Mouse (Mus musculus) liver, embryonic 14.5 days (tissue): ENCODE measurements around the gene Dnajc2. TPM values are rescaled to one million over a fixed set of nuclear protein-coding genes. Genes with fewer than 3 reads are reported as not detected.

Experiments
- ATAC-seq: fragments of 200-750 bp; cut with Nextera tagmentation; 2 replicates; pipeline ENCODE4 v1.8.0; 2017; ENCODE audit warnings: moderate number of reproducible peaks, mild to moderate bottlenecking, moderate library complexity; ENCODE audit not compliant: insufficient read depth
- DNase-seq, 3 experiments: peaks; one replicate each; pipeline ENCODE4 v3.0.0-alpha.2; 2012 to 2013; ENCODE audit warnings: low read depth in 3 of 3, low spot score in 3 of 3
- H3K27ac ChIP-seq: fragments of 300-500 bp; sonication (generic); 2 replicates; pipeline ENCODE4 v1.5.1; 2014; ENCODE audit warnings: moderate library complexity, mild to moderate bottlenecking, control low read depth, inconsistent platforms
- H3K27me3 ChIP-seq: fragments of 300-500 bp; sonication (generic); 2 replicates; pipeline ENCODE4 v1.6.1; 2014; ENCODE audit warnings: mild to moderate bottlenecking, low read length, moderate library complexity; ENCODE audit not compliant: control insufficient read depth, insufficient read depth
- H3K36me3 ChIP-seq: fragments of 300-500 bp; sonication (generic); replicated peaks from 2 replicates; pipeline ENCODE4 v1.6.1; 2014; ENCODE audit warnings: low read depth; ENCODE audit not compliant: control insufficient read depth, insufficient read depth
- H3K4me1 ChIP-seq, 2 experiments: fragments of 200-500 bp in 1 of 2; fragments of 300-500 bp in 1 of 2; sonication (generic) in 1 of 2; replicated peaks; 2 replicates each; pipeline ENCODE4 v1.6.1; 2012 to 2014; ENCODE audit warnings: antibody characterized with exemption in 1 of 2, inconsistent platforms in 1 of 2, low read length in 1 of 2; ENCODE audit not compliant: control insufficient read depth in 2 of 2, insufficient read depth in 2 of 2
- H3K4me2 ChIP-seq: fragments of 300-500 bp; sonication (generic); 2 replicates; pipeline ENCODE4 v1.6.1; 2014; ENCODE audit warnings: low read depth, mild to moderate bottlenecking, control low read depth, moderate library complexity
- H3K4me3 ChIP-seq, 2 experiments: fragments of 200-500 bp in 1 of 2; fragments of 300-500 bp in 1 of 2; sonication (generic) in 1 of 2; 2 replicates each; pipeline ENCODE4 v1.5.1; 2012 to 2014; ENCODE audit warnings: low read depth in 2 of 2, low read length in 2 of 2, mild to moderate bottlenecking in 2 of 2, control low read depth in 1 of 2, inconsistent platforms in 1 of 2, moderate library complexity in 1 of 2; ENCODE audit not compliant: insufficient read depth in 1 of 2
- H3K9ac ChIP-seq: fragments of 300-500 bp; sonication (generic); replicated peaks from 2 replicates; pipeline ENCODE4 v1.6.1; 2014; ENCODE audit warnings: mild to moderate bottlenecking, control low read depth, moderate library complexity
- H3K9me3 ChIP-seq: fragments of 300-500 bp; sonication (generic); 2 replicates; pipeline ENCODE4 v1.6.1; 2016; ENCODE audit warnings: low read length, mixed read lengths; ENCODE audit not compliant: control insufficient read depth
- CTCF ChIP-seq: IDR thresholded peaks from 2 replicates; pipeline ENCODE4 v1.5.1; 2016; ENCODE audit warnings: antibody characterized with exemption, low read depth, control low read depth
- EP300 ChIP-seq: IDR thresholded peaks from 2 replicates; pipeline ENCODE4 v1.6.1; 2016; ENCODE audit warnings: antibody characterized with exemption, low read depth
- WGBS: fragments of 180-500 bp; shearing (Covaris S2); extraction: QIAGEN DNeasy Blood & Tissue Kit; methylation state at CpG from one replicate; pipeline ENCODE4 v1.1.7; 2014; ENCODE audit not compliant: insufficient replicate concordance; 5-methylcytosine and 5-hydroxymethylcytosine counted together
- polyA plus RNA-seq, 2 experiments: library from polyadenylated mRNA; depleted of rRNA in 1 of 2; stranded (reverse) in 1 of 2; unstranded in 1 of 2; fragments of >200 nt; fragmentation: Nextera tagmentation in 1 of 2; extraction: Ambion mirVana in 1 of 2; gene quantifications; 2 replicates each; pipeline versions ENCODE4 v1.2.1 to v1.2.3; 2012 to 2014

Dnajc2 gene
- polyA plus RNA-seq, 2 experiments = 14.5 to 31.4 TPM

DNA sequence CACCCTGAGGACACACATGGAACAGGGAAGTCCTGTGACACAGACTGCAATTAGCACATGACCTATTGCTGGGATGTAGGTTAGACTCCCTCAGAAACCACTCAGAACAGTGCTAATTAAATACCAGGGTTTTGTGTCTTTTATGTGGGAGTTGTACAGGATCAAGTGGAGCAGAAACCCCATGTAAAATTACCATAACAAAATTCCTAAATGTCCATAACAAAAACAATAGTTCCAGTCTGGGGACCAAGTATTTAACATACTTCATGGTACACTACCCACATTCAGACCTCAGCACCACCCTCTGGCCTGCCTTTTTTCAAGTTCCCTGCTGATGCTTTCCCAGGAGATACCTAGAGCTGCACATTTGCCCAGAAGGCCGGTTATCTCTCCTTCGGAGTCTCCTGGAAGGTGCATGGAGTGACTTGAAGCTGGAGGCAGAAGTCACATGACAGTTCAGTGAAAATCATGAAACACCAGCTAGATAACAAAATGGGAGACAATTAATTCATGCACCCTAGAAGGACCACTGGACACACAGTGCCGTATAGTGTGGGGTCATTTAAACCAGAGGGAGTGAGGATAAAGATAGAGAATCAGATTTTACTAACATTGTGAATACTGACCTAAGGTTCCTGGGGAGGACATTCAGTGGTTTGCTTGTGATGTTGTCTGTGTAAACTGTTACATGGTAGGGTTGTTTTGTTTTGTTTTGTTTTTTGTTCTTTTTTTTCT lies 52.7 kb downstream of the Dnajc2 start:
- no peaks in the 10 kb centered on the region for H3K4me1 ChIP-seq
- no peak overlapping the region for H3K9ac ChIP-seq
- no peak for TF ChIP-seq EP300
- no peak for TF ChIP-seq CTCF
- DNase-seq (no peak), ATAC-seq (no peak)
- H3K4me3 ChIP-seq = no peak overlapping the region
- H3K36me3 ChIP-seq = no peaks in the 10 kb centered on the region
- H3K9me3 ChIP-seq = no peaks in the 10 kb centered on the region
- H3K4me2 ChIP-seq = no peak overlapping the region
- H3K27ac ChIP-seq = no peak overlapping the region
- 70% methylated on average over 3 of the region's 3 CpGs for WGBS
- no peaks in the 10 kb centered on the region for H3K27me3 ChIP-seq

DNA sequence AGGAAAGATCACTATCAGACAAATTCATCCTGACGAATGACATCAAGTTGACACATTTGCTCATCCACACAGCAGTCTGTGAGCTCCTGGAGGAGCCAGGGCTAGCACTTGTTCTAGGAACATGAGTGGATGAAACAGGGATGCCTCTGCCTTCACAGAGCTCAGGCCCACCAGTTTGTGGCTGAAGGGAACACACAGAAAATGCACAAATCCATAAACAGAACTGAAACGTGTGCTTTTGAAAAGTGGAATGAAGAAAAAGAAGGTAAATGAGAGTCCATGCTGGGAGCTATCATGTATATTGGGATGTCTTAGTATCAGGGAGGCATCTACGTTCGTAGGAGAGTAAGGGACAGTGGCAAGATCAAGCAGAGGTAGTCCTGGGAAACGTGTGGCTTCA lies 55.9 kb downstream of the Dnajc2 start:
- H3K4me1 ChIP-seq = no peaks in the 10 kb centered on the region
- H3K36me3 ChIP-seq = no peaks in the 10 kb centered on the region
- H3K27ac ChIP-seq = no peak overlapping the region
- no peak overlapping the region for H3K4me3 ChIP-seq
- whole genome bisulfite sequencing = 57% methylated on average over 5 of the region's 5 CpGs
- no peak for DNase-seq
- no peaks in the 10 kb centered on the region for H3K9me3 ChIP-seq
- ATAC-seq = no peak
- no peak overlapping the region for H3K9ac ChIP-seq
- H3K27me3 ChIP-seq = no peaks in the 10 kb centered on the region
- H3K4me2 ChIP-seq = no peak overlapping the region
- no peak for TF ChIP-seq EP300

DNA sequence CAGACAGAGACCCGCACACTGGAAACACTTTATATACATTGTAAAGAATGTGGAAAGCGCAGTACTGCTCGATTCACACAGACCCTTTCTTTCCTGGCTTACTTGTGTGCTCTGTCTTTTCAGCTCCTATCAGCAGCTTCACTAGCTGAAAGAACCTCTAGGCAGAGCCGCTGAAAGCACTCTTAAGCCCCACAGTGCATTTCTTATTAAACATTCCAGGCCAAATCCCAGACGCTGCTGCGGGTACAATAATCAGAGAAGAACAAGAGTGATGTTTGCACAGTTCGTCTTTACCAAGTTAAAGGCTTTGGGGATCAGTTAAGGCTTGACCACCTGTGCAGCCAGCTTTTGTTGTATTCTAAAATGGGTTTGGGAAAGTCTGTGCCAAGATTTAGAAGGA lies 60.2 kb downstream of the Dnajc2 start:
- no peaks in the 10 kb centered on the region for H3K27me3 ChIP-seq
- H3K27ac ChIP-seq = no peak overlapping the region
- ATAC-seq = no peak
- H3K9me3 ChIP-seq = no peaks in the 10 kb centered on the region
- whole genome bisulfite sequencing = 68% methylated on average over 7 of the region's 7 CpGs
- H3K4me1 ChIP-seq = no peaks in the 10 kb centered on the region
- DNase-seq = no peak
- no peaks in the 10 kb centered on the region for H3K36me3 ChIP-seq
- H3K4me2 ChIP-seq = no peak overlapping the region
- no peak overlapping the region for H3K4me3 ChIP-seq
- TF ChIP-seq CTCF = no peak
- TF ChIP-seq EP300 = no peak
- H3K9ac ChIP-seq = no peak overlapping the region

DNA sequence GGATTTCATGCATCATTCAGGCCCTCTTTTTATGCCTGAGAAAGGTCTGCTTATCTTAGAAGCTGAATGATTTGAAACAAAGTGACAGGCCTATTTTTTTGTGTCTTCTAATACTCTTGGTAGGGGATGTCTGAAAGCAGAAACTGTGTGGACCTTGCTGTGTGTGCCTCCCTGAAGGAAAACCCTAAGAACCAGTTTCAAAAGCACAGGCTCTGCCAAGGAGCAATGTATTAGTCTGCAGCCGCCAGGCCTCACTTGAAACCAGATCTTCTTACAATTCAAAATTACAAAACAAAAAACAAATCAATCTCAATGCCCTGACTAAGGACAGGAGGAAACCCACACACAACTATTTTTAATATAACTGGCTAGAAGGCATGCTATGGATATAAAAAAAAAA lies 60.6 kb downstream of the Dnajc2 start:
- ATAC-seq (no peak), DNase-seq (no peak)
- H3K9me3 ChIP-seq = no peaks in the 10 kb centered on the region
- 75% methylated on average over 1 of the region's 1 CpGs for WGBS
- H3K9ac ChIP-seq = no peak overlapping the region
- no peak overlapping the region for H3K4me2 ChIP-seq
- TF ChIP-seq CTCF = no peak
- TF ChIP-seq EP300 = no peak
- H3K27me3 ChIP-seq = no peaks in the 10 kb centered on the region
- no peak overlapping the region for H3K4me3 ChIP-seq
- H3K4me1 ChIP-seq = no peaks in the 10 kb centered on the region
- no peak overlapping the region for H3K27ac ChIP-seq
- no peaks in the 10 kb centered on the region for H3K36me3 ChIP-seq

DNA sequence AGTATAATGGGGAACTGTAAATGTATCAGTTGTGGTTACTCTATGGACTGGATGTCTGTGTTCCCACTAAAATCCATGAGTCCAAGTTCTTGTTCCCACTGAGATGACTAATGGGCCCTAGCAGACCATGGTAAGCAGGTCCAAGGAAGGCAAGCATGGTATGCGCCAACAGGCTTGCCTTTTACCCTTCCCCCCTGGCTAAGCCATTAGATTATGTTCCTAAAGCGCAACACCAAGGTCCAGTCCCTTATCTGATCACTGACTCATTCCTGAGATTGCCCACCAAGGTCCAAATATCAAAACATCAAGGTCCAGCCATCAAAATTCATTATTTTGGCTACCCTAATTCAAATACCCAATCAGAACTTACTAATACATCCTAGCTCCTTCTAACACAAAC lies 65.8 kb downstream of the Dnajc2 start:
- no peak for DNase-seq

More for the DNA sequence above, 65.8 kb downstream of the Dnajc2 start:
- Histone ChIP-seq H3K4me1 (no peaks in the 10 kb centered on the region), H3K9me3 (no peaks in the 10 kb centered on the region), H3K4me3 (no peak overlapping the region), H3K4me2 (no peak overlapping the region), H3K9ac (no peak overlapping the region), H3K27me3 (no peaks in the 10 kb centered on the region), H3K36me3 (no peaks in the 10 kb centered on the region), H3K27ac (no peak overlapping the region)
- 80% methylated on average over 2 of the region's 2 CpGs for WGBS
- ATAC-seq = no peak
- TF ChIP-seq CTCF (no peak), EP300 (no peak)
